18 mouse cellular contexts compared by ENCODE assay signal in genomic region chr4:151449981-151450380, GRCm38 (mm10).
A peak's percentile ranks its signal among the peaks of the same experiment; 100 is the strongest.
DNase-seq lines count a peak whose midpoint lies in the region; ATAC-seq and TF ChIP-seq lines count a peak whose summit lies in the region.
"Had no signal": no experiment of that assay in that cellular context is flagged by ENCODE, and none has a peak within 500 bp of the region (broad histone marks: within the 10 kb centered on the region; RNA-seq: fewer than 3 reads in every experiment).

No protein-coding gene starts in this region.

- WGBS in forebrain, embryonic 13.5 days, result 7% methylated on average over 8 of the region's 8 CpGs
- 12% methylated on average over 8 of the region's 8 CpGs for WGBS in forebrain, embryonic 11.5 days
- WGBS in embryonic facial prominence, embryonic 11.5 days, result 15% methylated on average over 8 of the region's 8 CpGs
- 37% methylated on average over 8 of the region's 8 CpGs for WGBS in limb, embryonic 14.5 days
- WGBS in neural tube, embryonic 14.5 days, result 18% methylated on average over 8 of the region's 8 CpGs
- WGBS in liver, postnatal 0 days (ENCODE audit: insufficient replicate concordance), result 40% methylated on average over 8 of the region's 8 CpGs
- 46% methylated on average over 8 of the region's 8 CpGs for WGBS in intestine, embryonic 15.5 days

- TF ChIP-seq CTCF in liver, postnatal 0 days (IDR thresholded peaks at IDR 0.05; ENCODE audit: low read depth), result no peak

- peaks cover 7% of the 10 kb centered on the region; the same call in 1 of the 2 replicates for H3K27me3 ChIP-seq in forebrain, embryonic 13.5 days
- H3K27me3 ChIP-seq in forebrain, embryonic 11.5 days (ENCODE audit: control insufficient read depth, insufficient read depth, low read length), result no peaks in the 10 kb centered on the region
- H3K27me3 ChIP-seq in embryonic facial prominence, embryonic 11.5 days (ENCODE audit: control insufficient read depth, insufficient read depth, low read length), result no peaks in the 10 kb centered on the region; the same call in 1 of the 2 replicates
- no peaks in the 10 kb centered on the region; the same call in 1 of the 2 replicates for H3K27me3 ChIP-seq in limb, embryonic 14.5 days (ENCODE audit: control insufficient read depth, insufficient read depth, low read length)
- no peaks in the 10 kb centered on the region for H3K27me3 ChIP-seq in neural tube, embryonic 14.5 days (ENCODE audit: control insufficient read depth, insufficient read depth, low read length)
- H3K27me3 ChIP-seq in liver, postnatal 0 days (ENCODE audit: insufficient read depth, low read length), result no peaks in the 10 kb centered on the region
- H3K27me3 ChIP-seq in intestine, embryonic 15.5 days (replicated peaks), result no peaks in the 10 kb centered on the region
- H3K27me3 ChIP-seq: Patski had no signal

- no peak for DNase-seq in forebrain, embryonic 11.5 days (ENCODE audit: low spot score)
- peak; percentile 12 for DNase-seq in embryonic facial prominence, embryonic 11.5 days (ENCODE audit: low spot score)
- peak; percentile 13 for DNase-seq in limb, embryonic 14.5 days (ENCODE audit: low spot score)
- DNase-seq in liver, postnatal 0 days, result no peak
- no peak for DNase-seq in frontal cortex, postnatal 25 days (ENCODE audit: low spot score in 2 of 2)
- DNase-seq: adrenal gland, postnatal 14 days; layer of hippocampus, adult 9-11 months; lung, postnatal 10 days; right cerebral cortex, postnatal 14 days; thymus, postnatal 25 days had no signal

- no peak overlapping the region for H3K9ac ChIP-seq in forebrain, embryonic 13.5 days
- H3K9ac ChIP-seq in forebrain, embryonic 11.5 days (ENCODE audit: low read length), result no peak overlapping the region
- H3K9ac ChIP-seq in embryonic facial prominence, embryonic 11.5 days (replicated peaks; ENCODE audit: low read length), result no peak overlapping the region
- H3K9ac ChIP-seq in limb, embryonic 14.5 days (ENCODE audit: low read depth, low read length, severe bottlenecking), result no peak overlapping the region
- 0 out of 2 replicates have a peak overlapping the region, but pooled peaks have one; percentile 16 for H3K9ac ChIP-seq in neural tube, embryonic 14.5 days (replicated peaks; ENCODE audit: low read depth, low read length)
- no peak overlapping the region for H3K9ac ChIP-seq in liver, postnatal 0 days (replicated peaks)
- no peak overlapping the region for H3K9ac ChIP-seq in intestine, embryonic 15.5 days
- H3K9ac ChIP-seq: embryonic facial prominence, embryonic 12.5 days; kidney, embryonic 15.5 days; limb, embryonic 15.5 days had no signal

- no peak for TF ChIP-seq EP300 in liver, postnatal 0 days (IDR thresholded peaks at IDR 0.05; ENCODE audit: low read depth)

- peak; percentile 50; the same call in 1 of the 2 replicates for ATAC-seq in forebrain, embryonic 13.5 days
- no peak for ATAC-seq in forebrain, embryonic 11.5 days (replicated peaks; ENCODE audit: low FRiP score)
- no peak for ATAC-seq in embryonic facial prominence, embryonic 11.5 days (replicated peaks; ENCODE audit: insufficient number of reproducible peaks, low FRiP score, low TSS enrichment, low read depth)
- no peak for ATAC-seq in limb, embryonic 14.5 days (ENCODE audit: low FRiP score, low read depth)
- ATAC-seq in neural tube, embryonic 14.5 days (ENCODE audit: low read depth), result no peak
- no peak for ATAC-seq in liver, postnatal 0 days
- no peak for ATAC-seq in intestine, embryonic 15.5 days
- ATAC-seq: Patski had no signal

- H3K4me3 ChIP-seq in forebrain, embryonic 13.5 days, result no peak overlapping the region
- no peak overlapping the region for H3K4me3 ChIP-seq in forebrain, embryonic 11.5 days (ENCODE audit: low read depth, low read length)
- no peak overlapping the region for H3K4me3 ChIP-seq in embryonic facial prominence, embryonic 11.5 days (ENCODE audit: low read depth, low read length)
- no peak overlapping the region for H3K4me3 ChIP-seq in limb, embryonic 14.5 days (replicated peaks; ENCODE audit: low read length)
- no peak overlapping the region for H3K4me3 ChIP-seq in neural tube, embryonic 14.5 days (ENCODE audit: low read depth, low read length)
- H3K4me3 ChIP-seq in liver, postnatal 0 days (ENCODE audit: low read depth, low read length), result no peak overlapping the region
- H3K4me3 ChIP-seq in intestine, embryonic 15.5 days (replicated peaks), result no peak overlapping the region
- H3K4me3 ChIP-seq: embryonic facial prominence, embryonic 12.5 days; heart, embryonic 10.5 days; kidney, embryonic 15.5 days; limb, embryonic 15.5 days had no signal

- no peak overlapping the region for H3K27ac ChIP-seq in forebrain, embryonic 13.5 days
- H3K27ac ChIP-seq in forebrain, embryonic 11.5 days (ENCODE audit: low read depth, low read length), result no peak overlapping the region
- no peak overlapping the region for H3K27ac ChIP-seq in embryonic facial prominence, embryonic 11.5 days (replicated peaks; ENCODE audit: low read depth, low read length)
- no peak overlapping the region for H3K27ac ChIP-seq in limb, embryonic 14.5 days (replicated peaks; ENCODE audit: low read depth, low read length)
- H3K27ac ChIP-seq in neural tube, embryonic 14.5 days (ENCODE audit: low read depth, low read length), result peak overlapping the region; percentile 23; the same call in 1 of the 2 replicates
- no peak overlapping the region for H3K27ac ChIP-seq in liver, postnatal 0 days (ENCODE audit: low read depth)
- H3K27ac ChIP-seq in intestine, embryonic 15.5 days, result no peak overlapping the region
- H3K27ac ChIP-seq: embryonic facial prominence, embryonic 12.5 days; heart, embryonic 10.5 days; kidney, embryonic 15.5 days; limb, embryonic 15.5 days had no signal

- TF ChIP-seq POLR2A in limb, embryonic 14.5 days (IDR thresholded peaks at IDR 0.05; ENCODE audit: borderline replicate concordance, extremely low read depth, insufficient read depth, insufficient read length), result no peak

- H3K4me2 ChIP-seq in forebrain, embryonic 13.5 days, result no peak overlapping the region
- H3K4me2 ChIP-seq in forebrain, embryonic 11.5 days (ENCODE audit: low read depth, low read length, severe bottlenecking), result no peak overlapping the region
- H3K4me2 ChIP-seq in embryonic facial prominence, embryonic 11.5 days (ENCODE audit: low read depth, low read length), result no peak overlapping the region
- no peak overlapping the region for H3K4me2 ChIP-seq in limb, embryonic 14.5 days (replicated peaks; ENCODE audit: low read depth, low read length, severe bottlenecking)
- no peak overlapping the region for H3K4me2 ChIP-seq in neural tube, embryonic 14.5 days (ENCODE audit: low read depth, low read length)
- no peak overlapping the region for H3K4me2 ChIP-seq in liver, postnatal 0 days (ENCODE audit: low read depth, low read length)
- no peak overlapping the region for H3K4me2 ChIP-seq in intestine, embryonic 15.5 days (replicated peaks)
- H3K4me2 ChIP-seq: embryonic facial prominence, embryonic 12.5 days; kidney, embryonic 15.5 days; limb, embryonic 15.5 days had no signal

- no peaks in the 10 kb centered on the region for H3K9me3 ChIP-seq in forebrain, embryonic 13.5 days (replicated peaks)
- H3K9me3 ChIP-seq in forebrain, embryonic 11.5 days (ENCODE audit: control insufficient read depth, low read length), result no peaks in the 10 kb centered on the region
- no peaks in the 10 kb centered on the region for H3K9me3 ChIP-seq in embryonic facial prominence, embryonic 11.5 days (replicated peaks; ENCODE audit: control insufficient read depth, low read length)
- H3K9me3 ChIP-seq in limb, embryonic 14.5 days (ENCODE audit: control insufficient read depth, low read length), result no peaks in the 10 kb centered on the region
- no peaks in the 10 kb centered on the region for H3K9me3 ChIP-seq in neural tube, embryonic 14.5 days (ENCODE audit: control insufficient read depth, low read length)
- H3K9me3 ChIP-seq in liver, postnatal 0 days (ENCODE audit: low read length), result no peaks in the 10 kb centered on the region
- no peaks in the 10 kb centered on the region for H3K9me3 ChIP-seq in intestine, embryonic 15.5 days
- H3K9me3 ChIP-seq: embryonic facial prominence, embryonic 12.5 days; heart, embryonic 10.5 days; kidney, embryonic 15.5 days; limb, embryonic 15.5 days had no signal

- no peaks in the 10 kb centered on the region for H3K36me3 ChIP-seq in forebrain, embryonic 13.5 days (ENCODE audit: poor library complexity, severe bottlenecking)
- H3K36me3 ChIP-seq in forebrain, embryonic 11.5 days (ENCODE audit: control insufficient read depth, insufficient read depth, low read length), result no peaks in the 10 kb centered on the region
- no peaks in the 10 kb centered on the region for H3K36me3 ChIP-seq in embryonic facial prominence, embryonic 11.5 days (replicated peaks; ENCODE audit: control insufficient read depth, insufficient read depth, low read depth, low read length)
- no peaks in the 10 kb centered on the region for H3K36me3 ChIP-seq in limb, embryonic 14.5 days (ENCODE audit: control insufficient read depth, insufficient read depth, low read length)
- H3K36me3 ChIP-seq in neural tube, embryonic 14.5 days (ENCODE audit: control insufficient read depth, insufficient read depth, low read length), result no peaks in the 10 kb centered on the region
- no peaks in the 10 kb centered on the region for H3K36me3 ChIP-seq in liver, postnatal 0 days (replicated peaks; ENCODE audit: insufficient read depth, low read length)
- no peaks in the 10 kb centered on the region for H3K36me3 ChIP-seq in intestine, embryonic 15.5 days
- H3K36me3 ChIP-seq: embryonic facial prominence, embryonic 12.5 days; heart, embryonic 10.5 days; kidney, embryonic 15.5 days; limb, embryonic 15.5 days had no signal

- H3K4me1 ChIP-seq in forebrain, embryonic 13.5 days, result peaks cover 21% of the 10 kb centered on the region
- peaks cover 3% of the 10 kb centered on the region; the same call in 1 of the 2 replicates for H3K4me1 ChIP-seq in forebrain, embryonic 11.5 days (replicated peaks; ENCODE audit: control insufficient read depth, insufficient read depth, low read length)
- no peaks in the 10 kb centered on the region for H3K4me1 ChIP-seq in embryonic facial prominence, embryonic 11.5 days (ENCODE audit: control insufficient read depth, insufficient read depth, low read length)
- H3K4me1 ChIP-seq in limb, embryonic 14.5 days (ENCODE audit: control insufficient read depth, insufficient read depth, low read length), result peaks cover 6% of the 10 kb centered on the region
- H3K4me1 ChIP-seq in neural tube, embryonic 14.5 days (ENCODE audit: control insufficient read depth, insufficient read depth, low read length), result peaks cover 41% of the 10 kb centered on the region
- H3K4me1 ChIP-seq in liver, postnatal 0 days (ENCODE audit: insufficient read depth), result no peaks in the 10 kb centered on the region
- no peaks in the 10 kb centered on the region for H3K4me1 ChIP-seq in intestine, embryonic 15.5 days (replicated peaks)
- H3K4me1 ChIP-seq: limb, embryonic 15.5 days had no signal

Comparison
In these comparisons a context has a peak if more than half of its experiments do, and no peak if none do; other contexts are left out.
1. DNase-seq: peak in embryonic facial prominence, embryonic 11.5 days (single experiment) and limb, embryonic 14.5 days (single experiment); none in forebrain, embryonic 11.5 days (single experiment), liver, postnatal 0 days (single experiment) and frontal cortex, postnatal 25 days (0 of 2).